7 mouse cellular contexts compared by ENCODE assay signal in genomic region chr1:135670397-135671130, GRCm38 (mm10). TPM values are rescaled to one million over a fixed set of nuclear protein-coding genes. Genes with fewer than 3 reads are reported as not detected.
DNase-seq lines count a peak whose midpoint lies in the region; ATAC-seq and TF ChIP-seq lines count a peak whose summit lies in the region.

No protein-coding gene starts in this region.

- H3K27ac ChIP-seq in intestine, postnatal 0 days (ENCODE audit: low read depth, low read length), result no peak overlapping the region
- H3K27ac ChIP-seq in midbrain, embryonic 11.5 days (ENCODE audit: low read depth, low read length), result no peak overlapping the region

- peak; percentile 99 for TF ChIP-seq CTCF in intestine, postnatal 0 days (IDR thresholded peaks at IDR 0.05; ENCODE audit: low read depth)

- H3K27me3 ChIP-seq in intestine, postnatal 0 days (replicated peaks; ENCODE audit: control insufficient read depth, insufficient read depth, low read length), result no peaks in the 10 kb centered on the region
- H3K27me3 ChIP-seq in midbrain, embryonic 11.5 days (ENCODE audit: control insufficient read depth, insufficient read depth, low read length), result no peaks in the 10 kb centered on the region

- peak; percentile 89 for DNase-seq in adrenal gland, postnatal 10 days
- peak; percentile 82 for DNase-seq in embryo, embryonic 9.5 days (ENCODE audit: extremely low spot score)
- DNase-seq in left cerebral cortex, postnatal 4 days, result peak; percentile 87
- DNase-seq in midbrain, embryonic 11.5 days (ENCODE audit: low spot score, missing footprints), result peak; percentile 98
- DNase-seq in skeletal muscle tissue, adult 2 months (ENCODE audit: low read depth, low spot score), result peak; percentile 82

- no peak overlapping the region for H3K4me3 ChIP-seq in intestine, postnatal 0 days (ENCODE audit: low read depth, low read length)
- no peak overlapping the region for H3K4me3 ChIP-seq in midbrain, embryonic 11.5 days (ENCODE audit: low read depth, low read length)

- H3K4me2 ChIP-seq in intestine, postnatal 0 days (replicated peaks; ENCODE audit: low read depth), result no peak overlapping the region; the same call in 1 of the 2 replicates
- no peak overlapping the region for H3K4me2 ChIP-seq in midbrain, embryonic 11.5 days

- intact Hi-C loops in left cerebral cortex, postnatal 4 days (cut with DNase I), result loop anchor here (2.0 to 5.0 kb wide), 2 partner anchors 126 to 208 kb away; no protein-coding TSS in a partner anchor

- H3K9ac ChIP-seq in intestine, postnatal 0 days (ENCODE audit: low read depth, low read length), result no peak overlapping the region
- H3K9ac ChIP-seq in midbrain, embryonic 11.5 days (ENCODE audit: low read length), result peak overlapping the region; percentile 58

- H3K4me1 ChIP-seq in intestine, postnatal 0 days (replicated peaks; ENCODE audit: control insufficient read depth, insufficient read depth, low read length), result 0 out of 2 replicates have a peak, but pooled peaks cover 3% of the 10 kb centered on the region
- H3K4me1 ChIP-seq in midbrain, embryonic 11.5 days (ENCODE audit: control insufficient read depth, insufficient read depth, low read length), result peaks cover 3% of the 10 kb centered on the region; the same call in 1 of the 2 replicates

- ATAC-seq in granulocyte monocyte progenitor cell, adult 5-6 weeks (replicated peaks; ENCODE audit: poor library complexity, severe bottlenecking), result peak; percentile 85
- peak; percentile 54; the same call in 1 of the 2 replicates for ATAC-seq in intestine, postnatal 0 days
- peak; percentile 88 for ATAC-seq in midbrain, embryonic 11.5 days (ENCODE audit: low FRiP score)

- H3K36me3 ChIP-seq in intestine, postnatal 0 days (ENCODE audit: control insufficient read depth, insufficient read depth), result no peaks in the 10 kb centered on the region
- no peaks in the 10 kb centered on the region for H3K36me3 ChIP-seq in midbrain, embryonic 11.5 days (ENCODE audit: control insufficient read depth, insufficient read depth, low read length)

- 10% methylated on average over 13 of the region's 13 CpGs for WGBS in intestine, postnatal 0 days
- 12% methylated on average over 13 of the region's 13 CpGs for WGBS in midbrain, embryonic 11.5 days

- H3K9me3 ChIP-seq in intestine, postnatal 0 days (ENCODE audit: control insufficient read depth), result no peaks in the 10 kb centered on the region
- H3K9me3 ChIP-seq in midbrain, embryonic 11.5 days (ENCODE audit: control insufficient read depth, low read length), result no peaks in the 10 kb centered on the region

RNA-seq across cellular contexts. Expression of gene Csrp1, which starts 49.3 kb away (rescaled TPM):
- 10 to 100 TPM; 94.9 to 97.9 TPM for total RNA-seq in adrenal gland, postnatal 10 days (2021)
- total RNA-seq in granulocyte monocyte progenitor cell, adult 5-6 weeks (2014; fragmentation: Nextera tagmentation), result 130 and 138 TPM in 2 replicates
- total RNA-seq in granulocyte monocyte progenitor cell, adult 5-6 weeks (2017), result 104 and 135 TPM in 2 replicates
- 284 and 285 TPM in 2 replicates for polyA plus RNA-seq in intestine, postnatal 0 days (2015; fragmentation: Nextera tagmentation; extraction: Ambion mirVana)
- total RNA-seq in left cerebral cortex, postnatal 4 days (2021), result 10 to 100 TPM; 31.2 to 32.8 TPM
- 33.2 and 34.1 TPM in 2 replicates for polyA plus RNA-seq in midbrain, embryonic 11.5 days (2014; fragmentation: Nextera tagmentation; extraction: Ambion mirVana)
